Mouse (Mus musculus): ENCODE measurements around the gene Defb26.

GRCm38 (mm10) chr2:152553774-152554423, 42.4 kb upstream of the Defb26 start:
- TF ChIP-seq GATA1 (IDR thresholded peaks at IDR 0.05; ENCODE audit: low read length) = no peak
- TF ChIP-seq TAL1 (IDR thresholded peaks at IDR 0.05; ENCODE audit: low read length) = no peak
